Mouse (Mus musculus): ENCODE measurements around the gene Rmnd1.

DNA sequence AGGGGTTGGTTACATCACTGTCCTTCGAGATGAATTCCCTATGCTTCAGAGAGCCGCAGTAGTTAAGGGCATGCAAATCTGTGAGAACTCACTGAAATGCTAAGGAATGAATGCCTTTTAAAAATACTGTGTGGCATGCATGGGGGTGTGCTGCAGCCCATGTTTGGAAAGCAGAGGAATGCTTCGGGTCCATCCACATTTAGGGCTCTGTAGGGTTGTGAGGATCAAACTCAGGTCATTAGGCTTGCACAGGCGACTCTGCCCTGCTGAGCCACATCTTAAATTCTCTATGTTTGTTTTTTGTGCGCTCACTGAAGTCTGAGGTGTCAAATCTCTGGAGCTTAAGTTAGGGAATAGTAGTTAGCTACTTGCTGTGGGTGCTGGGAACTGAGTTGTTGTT, 41.1 kb downstream of the Rmnd1 start:
- TF ChIP-seq TAL1 (IDR thresholded peaks at IDR 0.05; ENCODE audit: low read length) (no peak), GATA1 (IDR thresholded peaks at IDR 0.05; ENCODE audit: low read length) (no peak)

All from erythroblast, embryonic 14.5 days (primary cell).